Mouse (Mus musculus) urinary bladder, adult 2 months (tissue): ENCODE measurements around the gene Lyzl4. TPM values are rescaled to one million over a fixed set of nuclear protein-coding genes. Genes with fewer than 3 reads are reported as not detected.

ENCODE experiments used
- polyA plus RNA-seq: library from polyadenylated mRNA; depleted of rRNA; stranded (reverse); fragments of >200 nt; gene quantifications from 2 replicates; pipeline ENCODE4 v1.2.3, GENCODE M21; 2012; rRNA removed

Gene Lyzl4
- polyA plus RNA-seq, 1 experiment: 0.73 TPM

Other genes starting within 250 kb of the Lyzl4 start
- 45.3 and 46.2 TPM in 2 replicates for gene Cck, start 146.4 kb downstream of the Lyzl4 start, polyA plus RNA-seq
- gene Vipr1, start 620 bp upstream of the Lyzl4 start, polyA plus RNA-seq: 2.6 and 3.0 TPM in 2 replicates
- gene Sec22c, start 63.4 kb upstream of the Lyzl4 start, polyA plus RNA-seq: 4.3 and 5.0 TPM in 2 replicates
- gene Ss18l2, start 68.2 kb upstream of the Lyzl4 start, polyA plus RNA-seq: 44.2 and 46.8 TPM in 2 replicates
- gene Nktr, start 77.1 kb upstream of the Lyzl4 start, polyA plus RNA-seq: 89.1 and 120 TPM in 2 replicates
- 55.2 and 76.1 TPM in 2 replicates for gene Zfp651, start 117.2 kb upstream of the Lyzl4 start, polyA plus RNA-seq
- 0.07 and 0.10 TPM in 2 replicates for gene Klhl40, start 135.5 kb upstream of the Lyzl4 start, polyA plus RNA-seq
- gene Hhatl, start 150.4 kb upstream of the Lyzl4 start, polyA plus RNA-seq: 1.9 and 3.0 TPM in 2 replicates
- gene Ccdc13, start 197.4 kb upstream of the Lyzl4 start, polyA plus RNA-seq: 0.62 and 1.3 TPM in 2 replicates
- gene Higd1a, start 216.3 kb upstream of the Lyzl4 start, polyA plus RNA-seq: 55.1 and 55.2 TPM in 2 replicates